Mouse (Mus musculus) heart, adult 8-10 months (tissue): ENCODE measurements at regions not wholly inside any gene's neighbourhood (a gene's known extent, or its start where the extent isn't known, plus 50 kb on each side); places are given as distances from the start of the nearest gene placed in this dataset.
"Not testable (repeated sequence)": the region's sequence is repeated elsewhere in the genome, so short reads cannot be mapped to it uniquely, and the experiment has no call there.

Experiments
- DNase-seq: peaks from one replicate; pipeline ENCODE4 v3.0.0; 2022; ENCODE audit warnings: low spot score

GRCm38 (mm10) chr10:111354607-111355006 is 56.1 kb downstream of the Bbs10 start:
- DNase-seq = no peak

GRCm38 (mm10) chr10:111358340-111358739 is 59.9 kb downstream of the Bbs10 start:
- not testable (repeated sequence) for DNase-seq

DNA sequence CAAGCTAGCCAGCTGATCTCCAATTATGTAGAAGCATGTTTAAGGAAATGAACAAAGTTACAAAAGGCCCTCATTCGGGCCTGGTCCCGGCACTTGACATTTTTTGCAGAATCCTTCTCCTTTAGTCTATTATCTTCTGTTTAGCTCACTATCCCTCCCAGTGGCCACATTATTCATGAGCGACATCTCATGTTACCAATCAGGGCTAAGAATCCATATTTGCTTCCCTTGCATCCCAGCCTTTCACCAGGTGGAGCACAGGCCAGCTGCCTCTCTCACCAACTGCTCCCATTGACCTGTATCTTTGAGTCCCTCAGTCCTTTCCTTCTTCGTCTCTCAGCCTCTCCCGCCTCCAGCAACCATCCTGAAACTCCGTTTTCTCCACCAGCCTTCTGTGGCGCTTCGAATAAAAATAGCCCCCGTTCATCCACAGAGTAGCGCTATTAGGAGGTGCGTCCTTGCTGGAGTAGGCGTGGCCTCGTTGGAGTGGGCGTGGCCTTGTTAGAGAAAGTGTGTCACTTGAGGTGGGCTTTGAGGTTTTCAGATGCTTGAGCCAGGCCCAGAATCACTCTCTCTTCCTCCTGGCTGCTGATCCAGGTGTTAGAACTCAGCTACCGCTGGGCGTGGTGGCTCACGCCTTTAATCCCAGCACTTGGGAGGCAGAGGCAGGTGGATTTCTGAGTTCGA is 63.4 kb downstream of the Bbs10 start:
- no peak for DNase-seq

- DNase-seq = no peak
Observed at GRCm38 (mm10) chr10:111363729-111364617, 65.5 kb downstream of the Bbs10 start.

GRCm38 (mm10) chr10:111365011-111365410 is 66.5 kb downstream of the Bbs10 start:
- peak; percentile 11 for DNase-seq

GRCm38 (mm10) chr10:111369046-111369445 is 70.6 kb downstream of the Bbs10 start:
- not testable (repeated sequence) for DNase-seq

DNA sequence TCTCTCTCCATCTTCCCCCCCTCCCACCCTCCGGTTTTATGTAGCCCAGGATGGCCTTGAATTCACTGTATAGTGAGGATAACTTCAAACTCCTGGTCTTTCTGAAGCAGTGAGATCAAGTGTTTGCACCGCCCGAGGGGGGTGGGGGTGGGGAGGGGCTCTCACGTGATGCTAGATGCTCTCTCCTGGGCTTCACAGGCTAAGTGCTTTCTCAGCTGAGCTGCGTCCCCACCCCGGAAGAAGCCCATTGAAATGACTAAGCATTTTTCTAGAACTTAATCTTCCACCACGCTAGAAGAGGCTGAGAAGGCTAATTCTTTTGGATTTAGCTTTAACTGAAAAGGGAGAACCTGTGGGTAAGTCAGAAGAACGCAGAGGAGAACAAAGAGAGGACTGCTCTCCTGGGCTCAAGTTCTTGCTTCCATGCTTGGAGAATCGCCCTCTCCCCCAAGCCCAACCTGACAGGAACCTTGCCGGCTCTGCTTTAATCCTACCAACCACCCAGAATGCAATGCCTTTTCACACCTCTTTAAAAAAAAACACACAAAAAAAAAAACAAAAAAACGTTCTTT is 79.7 kb downstream of the Bbs10 start:
- no peak for DNase-seq

GRCm38 (mm10) chr10:111381689-111382088 is 83.2 kb downstream of the Bbs10 start:
- peak; percentile 6 for DNase-seq

GRCm38 (mm10) chr10:111382206-111382930 is 83.9 kb downstream of the Bbs10 start:
- DNase-seq = no peak

DNA sequence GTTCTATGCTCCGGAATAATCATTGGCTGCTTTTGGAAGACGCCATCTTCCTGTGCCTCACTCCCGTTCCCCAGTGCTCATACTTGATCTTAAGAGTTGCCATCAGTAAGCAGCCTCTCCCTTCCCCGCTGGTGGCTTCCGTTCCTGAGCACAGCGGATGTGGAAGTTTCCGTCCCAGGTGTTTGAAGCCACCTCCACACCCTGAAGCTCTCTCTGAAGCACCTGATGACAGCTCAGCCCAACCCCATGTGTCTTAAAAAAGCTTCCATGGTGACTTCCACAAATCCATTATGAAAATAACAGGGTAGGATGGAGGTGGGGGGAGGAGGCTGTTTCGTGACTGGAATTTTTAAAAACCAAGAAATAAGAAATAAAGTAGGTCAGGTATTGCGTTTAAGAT is 87.1 kb downstream of the Bbs10 start:
- no peak for DNase-seq

DNA sequence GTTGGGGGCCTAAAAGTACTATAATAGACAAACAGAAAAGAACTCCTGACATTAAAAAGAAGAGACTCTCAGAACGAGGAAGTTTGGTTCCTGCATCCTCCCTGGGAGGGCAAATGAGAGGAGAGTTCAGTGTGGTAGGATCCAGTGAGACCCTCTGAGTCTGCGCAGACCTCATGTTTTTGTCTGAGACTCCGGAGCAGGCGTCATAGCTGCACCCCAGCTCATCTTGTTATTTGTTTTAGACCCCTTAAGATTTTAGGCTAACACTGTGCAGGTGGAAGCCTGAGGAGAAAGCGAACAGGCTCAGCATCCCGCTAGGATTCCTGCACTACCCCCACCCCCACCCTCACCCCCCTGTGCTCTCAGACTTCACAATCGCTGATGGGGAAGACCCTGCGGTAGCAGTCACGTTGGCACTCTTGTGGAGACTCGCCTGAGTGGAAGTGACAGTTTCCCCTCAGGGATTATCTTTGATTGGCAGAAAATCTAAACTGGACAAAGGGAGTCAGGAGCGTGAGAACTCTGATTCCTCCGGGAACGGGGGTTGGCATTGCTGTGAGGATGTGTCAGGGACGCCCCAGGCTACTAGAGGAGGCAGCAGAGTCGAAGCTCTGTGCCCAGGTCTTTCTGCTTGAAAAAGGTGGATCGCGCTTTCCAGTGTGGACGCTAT is 85.0 kb upstream of the Nap1l1 start:
- no peak for DNase-seq

DNA sequence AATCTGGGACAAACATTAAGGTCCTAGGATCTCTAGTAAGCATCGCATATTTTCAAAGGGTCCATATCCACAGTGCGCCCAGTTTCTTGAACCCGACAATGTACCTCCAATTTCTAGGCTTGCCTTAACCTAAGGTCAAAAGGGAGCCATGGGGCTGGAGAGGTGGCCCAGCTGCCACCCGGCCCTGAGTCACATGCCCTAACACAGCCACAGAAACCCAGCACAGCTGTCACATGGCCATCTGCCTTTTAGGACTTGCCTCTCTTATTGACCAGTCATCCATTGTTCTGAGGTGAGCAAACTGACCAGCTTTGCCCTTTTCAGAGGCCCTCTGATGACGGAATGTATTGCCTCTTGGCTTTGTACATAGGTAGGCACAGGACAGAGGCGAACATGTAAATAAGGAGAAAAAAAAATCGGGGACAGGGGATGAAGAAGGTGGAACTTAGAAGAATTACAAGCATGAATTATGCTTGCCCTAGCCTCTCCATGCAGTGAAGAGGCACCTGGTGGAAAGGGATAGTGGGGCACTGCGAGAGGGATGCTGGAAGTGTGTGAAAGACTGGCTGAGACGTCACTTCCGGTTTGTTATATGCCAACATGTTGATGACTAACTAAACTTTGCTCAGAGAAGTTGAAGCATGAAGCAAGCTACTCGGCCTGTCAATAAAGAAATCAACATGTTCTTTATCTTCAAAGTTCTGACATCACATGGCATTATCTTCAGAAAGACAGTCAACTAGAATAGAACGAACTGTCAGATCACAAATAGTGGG is 84.3 kb upstream of the Nap1l1 start:
- DNase-seq = no peak

- DNase-seq = peak; percentile 71
Observed at GRCm38 (mm10) chr10:111389890-111390289, 83.1 kb upstream of the Nap1l1 start.

DNA sequence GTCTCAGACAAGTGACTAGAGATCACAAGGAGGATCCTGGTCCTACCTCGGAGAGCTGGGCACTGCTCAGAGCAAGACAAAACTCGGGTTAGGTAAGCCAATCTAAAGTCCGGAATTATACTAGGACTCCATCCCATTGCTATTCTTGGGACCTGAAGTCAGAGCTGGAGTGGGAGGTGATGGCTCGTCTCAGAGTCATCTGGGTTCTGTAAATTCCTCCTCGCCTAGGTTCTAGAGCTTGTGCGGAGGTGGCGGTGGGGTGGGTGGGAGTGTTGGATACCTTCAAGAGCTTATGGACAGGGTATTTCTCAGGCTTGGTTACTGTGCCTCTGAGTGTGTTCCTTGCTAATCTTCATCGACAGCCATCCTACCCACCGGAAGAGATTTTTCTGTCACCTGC is 78.6 kb upstream of the Nap1l1 start:
- DNase-seq = no peak

DNA sequence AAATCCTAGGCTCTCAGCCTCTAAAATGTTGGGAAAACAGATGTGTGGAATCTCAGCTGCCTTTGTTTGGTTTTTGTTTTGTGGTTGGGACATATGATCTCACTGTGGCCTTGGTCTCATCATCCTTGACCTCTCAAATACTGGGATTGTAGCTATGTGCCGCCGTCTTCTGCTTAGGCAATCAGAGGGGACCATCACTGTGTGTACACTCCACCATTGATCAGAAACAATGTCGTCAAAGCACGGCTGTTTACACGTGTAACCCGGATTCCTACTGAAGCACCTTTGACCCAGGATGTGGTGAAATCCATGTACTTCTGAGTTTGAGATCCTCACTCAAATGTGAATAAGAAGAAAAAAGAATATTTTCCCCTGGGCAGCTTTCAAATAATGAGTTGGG is 68.0 kb upstream of the Nap1l1 start:
- no peak for DNase-seq

GRCm38 (mm10) chr10:111408887-111409286 is 64.1 kb upstream of the Nap1l1 start:
- no peak for DNase-seq

DNA sequence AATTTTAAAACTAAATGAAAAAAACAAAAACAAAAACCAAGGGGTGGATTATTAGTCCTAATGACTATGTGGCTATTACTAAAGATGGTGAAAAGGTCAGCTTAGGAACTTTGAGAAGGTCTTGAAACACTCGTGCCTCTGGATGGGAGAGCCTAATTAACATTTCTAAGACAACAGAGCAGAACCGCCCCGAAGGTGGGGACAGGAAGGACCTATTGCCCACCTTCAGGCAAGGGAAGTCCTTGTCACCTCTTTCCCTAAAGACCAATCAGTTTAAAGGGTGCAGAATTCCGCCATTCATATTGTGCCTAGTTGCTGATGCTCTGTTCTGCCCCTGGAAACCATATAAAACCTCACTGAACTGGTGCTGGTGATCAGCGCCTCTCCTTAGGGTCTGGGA is 63.5 kb upstream of the Nap1l1 start:
- no peak for DNase-seq

GRCm38 (mm10) chr10:111410121-111410520 is 62.9 kb upstream of the Nap1l1 start:
- no peak for DNase-seq

DNA sequence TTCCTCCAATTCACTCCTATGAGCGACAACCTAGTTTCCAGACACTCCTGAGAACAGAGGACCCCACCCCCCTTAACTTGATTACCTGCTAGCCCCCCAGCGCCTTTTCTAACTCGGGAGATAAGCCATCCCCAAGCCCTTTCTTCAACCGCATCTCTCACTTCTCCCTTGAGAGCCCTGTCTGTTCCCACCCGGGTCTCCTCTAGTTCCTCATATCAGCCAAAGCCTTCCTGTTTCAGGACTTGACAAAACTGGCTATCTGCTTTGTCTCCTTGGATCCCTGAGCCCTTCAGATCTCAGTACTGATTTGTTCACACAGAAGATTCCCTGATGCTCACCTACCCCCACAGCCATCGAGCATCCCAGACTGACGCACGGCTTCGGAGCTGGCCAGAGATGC is 61.5 kb upstream of the Nap1l1 start:
- no peak for DNase-seq

DNA sequence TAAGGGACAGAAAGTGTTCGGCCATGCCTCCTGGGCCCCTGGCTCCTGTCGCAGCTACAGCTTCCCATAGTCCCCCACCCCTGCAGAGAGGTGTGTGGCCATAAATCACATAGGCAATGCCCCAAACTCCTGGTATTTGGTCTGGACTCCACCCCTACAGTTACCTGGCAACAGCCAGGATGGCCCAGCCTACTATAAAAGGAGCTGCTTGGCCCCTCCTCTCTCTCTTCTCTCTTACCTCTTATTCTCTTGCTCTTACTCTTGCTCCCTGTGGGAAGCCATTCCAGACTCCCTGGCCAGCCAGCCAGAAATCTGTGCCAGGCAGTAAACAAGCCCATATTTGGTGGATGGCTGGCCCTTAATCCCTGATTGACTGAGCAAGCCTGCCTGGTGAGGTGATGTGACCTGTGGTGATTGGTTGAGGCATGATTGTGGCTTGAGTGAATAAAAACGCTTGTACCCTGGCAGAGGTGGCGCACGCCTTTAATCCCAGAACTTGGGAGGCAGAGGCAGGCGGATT is 56.4 kb upstream of the Nap1l1 start:
- DNase-seq = no peak
